Mouse (Mus musculus): ENCODE results near the gene Smcr8. TPM values are rescaled to one million over a fixed set of nuclear protein-coding genes. Genes with fewer than 3 reads are reported as not detected.
A peak's percentile ranks its signal among the peaks of the same experiment; 100 is the strongest.

Gene Smcr8
- total RNA-seq (2014; rRNA removed) (11.4 and 15.4 TPM in 2 replicates), polyA plus RNA-seq (2015; fragmentation: Nextera tagmentation; extraction: Ambion mirVana) (2.6 and 3.2 TPM in 2 replicates)

- TF ChIP-seq CTCF (IDR thresholded peaks at IDR 0.05; ENCODE audit: low read depth): no peak
These were observed at the start of gene Smcr8, which contains the start of gene Top3a for GRCm38 (mm10) chr11:60776829-60777740. Gene Smcr8 (plus strand): TSS chr11:60777524. Gene Top3a (minus strand): TSS chr11:60777365.

GRCm38 (mm10) chr11:60728260-60728761 is 49.0 kb upstream of the Smcr8 start, which contains the start of gene Mief2:
Gene Mief2 (plus strand): TSS chr11:60728398.
- peaks cover 10% of the 10 kb centered on the region for H3K4me1 ChIP-seq (ENCODE audit: insufficient read depth)
- H3K27me3 ChIP-seq (ENCODE audit: insufficient read depth, low read length): no peaks in the 10 kb centered on the region
- peak within 1 kb of the TSS; percentile 71 for H3K4me3 ChIP-seq (ENCODE audit: low read depth, low read length)
- DNase-seq (peak; percentile 97), ATAC-seq (peak; percentile 98)
- TF ChIP-seq CTCF (IDR thresholded peaks at IDR 0.05; ENCODE audit: low read depth): no peak
- peak within 1 kb of the TSS; percentile 78 for H3K9ac ChIP-seq
- peaks cover 44% of the 10 kb centered on the region for H3K36me3 ChIP-seq (ENCODE audit: insufficient read depth)
- H3K27ac ChIP-seq (ENCODE audit: low read depth, low read length): peak within 1 kb of the TSS; percentile 90
- H3K9me3 ChIP-seq (ENCODE audit: low read length): no peaks in the 10 kb centered on the region
- under 1% methylated on average over 44 of the region's 44 CpGs for WGBS
- peak within 1 kb of the TSS; percentile 73 for H3K4me2 ChIP-seq (ENCODE audit: low read depth)

More at GRCm38 (mm10) chr11:60776829-60777740, at the start of gene Smcr8, which contains the start of gene Top3a:
- H3K4me2 ChIP-seq (ENCODE audit: low read depth): peak within 1 kb of the TSS; percentile 83
- H3K36me3 ChIP-seq (ENCODE audit: insufficient read depth): 0 out of 2 replicates have a peak, but pooled peaks cover 3% of the 10 kb centered on the region
- peak within 1 kb of the TSS; percentile 83 for H3K27ac ChIP-seq (ENCODE audit: low read depth, low read length)
- WGBS: under 1% methylated on average over 62 of the region's 62 CpGs
- ATAC-seq: peak; percentile 99
- peaks cover 38% of the 10 kb centered on the region for H3K4me1 ChIP-seq (ENCODE audit: insufficient read depth)
- no peaks in the 10 kb centered on the region for H3K9me3 ChIP-seq (ENCODE audit: low read length)
- no peaks in the 10 kb centered on the region for H3K27me3 ChIP-seq (ENCODE audit: insufficient read depth, low read length)
- H3K9ac ChIP-seq: peak within 1 kb of the TSS; percentile 77
- peak within 1 kb of the TSS; percentile 92 for H3K4me3 ChIP-seq (ENCODE audit: low read depth, low read length)
- DNase-seq: peak; percentile 95

- WGBS: 71% methylated on average over 6 of the region's 6 CpGs
- H3K9me3 ChIP-seq (ENCODE audit: low read length): no peaks in the 10 kb centered on the region
- TF ChIP-seq CTCF (IDR thresholded peaks at IDR 0.05; ENCODE audit: low read depth): no peak
- no peak for DNase-seq
- 0 out of 2 replicates have a peak overlapping the region, but pooled peaks have one; percentile 71 for H3K4me3 ChIP-seq (ENCODE audit: low read depth, low read length)
- H3K27me3 ChIP-seq (ENCODE audit: insufficient read depth, low read length): no peaks in the 10 kb centered on the region
- H3K36me3 ChIP-seq (ENCODE audit: insufficient read depth): peaks cover 42% of the 10 kb centered on the region
- no peak for ATAC-seq
- no peak overlapping the region for H3K27ac ChIP-seq (ENCODE audit: low read depth, low read length)
- H3K4me2 ChIP-seq (ENCODE audit: low read depth): peak overlapping the region; percentile 73
- peaks cover 10% of the 10 kb centered on the region for H3K4me1 ChIP-seq (ENCODE audit: insufficient read depth)
- peak overlapping the region; percentile 75; the same call in 1 of the 2 replicates for H3K9ac ChIP-seq
These were observed 48.1 kb upstream of the Smcr8 start for GRCm38 (mm10) chr11:60729217-60729641.

- peaks cover 39% of the 10 kb centered on the region for H3K36me3 ChIP-seq (ENCODE audit: insufficient read depth)
- H3K9ac ChIP-seq: no peak overlapping the region
- peaks cover 10% of the 10 kb centered on the region for H3K4me1 ChIP-seq (ENCODE audit: insufficient read depth)
- no peak for ATAC-seq
- 88% methylated on average over 9 of the region's 9 CpGs for WGBS
- TF ChIP-seq CTCF (IDR thresholded peaks at IDR 0.05; ENCODE audit: low read depth): no peak
- no peaks in the 10 kb centered on the region for H3K9me3 ChIP-seq (ENCODE audit: low read length)
- H3K4me2 ChIP-seq (ENCODE audit: low read depth): no peak overlapping the region
- no peak for DNase-seq
- H3K27me3 ChIP-seq (ENCODE audit: insufficient read depth, low read length): no peaks in the 10 kb centered on the region
- no peak overlapping the region for H3K4me3 ChIP-seq (ENCODE audit: low read depth, low read length)
- H3K27ac ChIP-seq (ENCODE audit: low read depth, low read length): no peak overlapping the region
These were observed 47.2 kb upstream of the Smcr8 start for GRCm38 (mm10) chr11:60730169-60730568.

- H3K9me3 ChIP-seq (ENCODE audit: low read length): no peaks in the 10 kb centered on the region
- WGBS: 91% methylated on average over 14 of the region's 14 CpGs
- DNase-seq (no peak), ATAC-seq (no peak)
- peaks cover 10% of the 10 kb centered on the region for H3K4me1 ChIP-seq (ENCODE audit: insufficient read depth)
- no peak for TF ChIP-seq CTCF (IDR thresholded peaks at IDR 0.05; ENCODE audit: low read depth)
- H3K9ac ChIP-seq: no peak overlapping the region
- no peak overlapping the region for H3K27ac ChIP-seq (ENCODE audit: low read depth, low read length)
- H3K36me3 ChIP-seq (ENCODE audit: insufficient read depth): peaks cover 39% of the 10 kb centered on the region
- H3K4me2 ChIP-seq (ENCODE audit: low read depth): no peak overlapping the region
- no peak overlapping the region for H3K4me3 ChIP-seq (ENCODE audit: low read depth, low read length)
- H3K27me3 ChIP-seq (ENCODE audit: insufficient read depth, low read length): no peaks in the 10 kb centered on the region
These were observed 46.1 kb upstream of the Smcr8 start for GRCm38 (mm10) chr11:60731251-60731650.

- H3K36me3 ChIP-seq (ENCODE audit: insufficient read depth): peaks cover 45% of the 10 kb centered on the region
- no peak overlapping the region for H3K4me2 ChIP-seq (ENCODE audit: low read depth)
- TF ChIP-seq CTCF (IDR thresholded peaks at IDR 0.05; ENCODE audit: low read depth): no peak
- no peak overlapping the region for H3K9ac ChIP-seq
- H3K4me3 ChIP-seq (ENCODE audit: low read depth, low read length): no peak overlapping the region
- ATAC-seq (no peak), DNase-seq (no peak)
- no peak overlapping the region for H3K27ac ChIP-seq (ENCODE audit: low read depth, low read length)
- whole genome bisulfite sequencing: 86% methylated on average over 2 of the region's 2 CpGs
- no peaks in the 10 kb centered on the region for H3K9me3 ChIP-seq (ENCODE audit: low read length)
- H3K27me3 ChIP-seq (ENCODE audit: insufficient read depth, low read length): no peaks in the 10 kb centered on the region
- H3K4me1 ChIP-seq (ENCODE audit: insufficient read depth): no peaks in the 10 kb centered on the region
These were observed 43.1 kb upstream of the Smcr8 start for GRCm38 (mm10) chr11:60734206-60734605.
